Mouse (Mus musculus): ENCODE measurements at regions not wholly inside any gene's neighbourhood (a gene's known extent, or its start where the extent isn't known, plus 50 kb on each side); places are given as distances from the start of the nearest gene placed in this dataset.
A peak's percentile ranks its signal among the peaks of the same experiment; 100 is the strongest.

DNA sequence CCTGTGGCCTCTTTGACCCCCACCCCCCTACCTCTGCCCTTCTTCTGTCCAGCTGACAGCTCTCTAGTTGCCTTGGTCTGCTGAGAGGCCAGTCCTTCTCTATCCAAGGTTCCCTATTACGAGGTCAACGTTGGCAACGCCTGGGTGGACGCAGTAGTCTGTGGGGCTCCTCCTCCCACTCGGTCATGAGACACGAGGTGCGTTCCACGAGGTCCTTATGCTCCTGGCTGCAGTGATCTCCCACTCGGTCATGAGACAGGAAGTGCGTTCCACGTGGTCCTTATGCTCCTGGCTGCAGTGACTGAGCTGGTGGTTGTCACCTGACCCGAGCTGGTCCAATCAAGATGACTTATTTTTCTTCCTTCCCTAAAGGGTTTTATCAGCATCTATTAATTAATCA, 220.7 kb downstream of the Prex1 start:
- Histone ChIP-seq H3K9ac (replicated peaks; ENCODE audit: low read depth, low read length) (no peak overlapping the region), H3K4me1 (replicated peaks; ENCODE audit: control insufficient read depth, insufficient read depth, low read length) (peaks cover 8% of the 10 kb centered on the region), H3K27me3 (replicated peaks; ENCODE audit: control insufficient read depth, insufficient read depth, low read length) (0 out of 2 replicates have a peak, but pooled peaks cover 2% of the 10 kb centered on the region), H3K36me3 (ENCODE audit: control insufficient read depth, insufficient read depth) (no peaks in the 10 kb centered on the region), H3K27ac (ENCODE audit: low read length) (no peak overlapping the region), H3K4me3 (replicated peaks; ENCODE audit: low read length) (no peak overlapping the region), H3K9me3 (ENCODE audit: control insufficient read depth, low read length) (no peaks in the 10 kb centered on the region), H3K4me2 (ENCODE audit: low read length) (no peak overlapping the region)
- WGBS: 86% methylated on average over 12 of the region's 12 CpGs
- ATAC-seq: no peak

DNA sequence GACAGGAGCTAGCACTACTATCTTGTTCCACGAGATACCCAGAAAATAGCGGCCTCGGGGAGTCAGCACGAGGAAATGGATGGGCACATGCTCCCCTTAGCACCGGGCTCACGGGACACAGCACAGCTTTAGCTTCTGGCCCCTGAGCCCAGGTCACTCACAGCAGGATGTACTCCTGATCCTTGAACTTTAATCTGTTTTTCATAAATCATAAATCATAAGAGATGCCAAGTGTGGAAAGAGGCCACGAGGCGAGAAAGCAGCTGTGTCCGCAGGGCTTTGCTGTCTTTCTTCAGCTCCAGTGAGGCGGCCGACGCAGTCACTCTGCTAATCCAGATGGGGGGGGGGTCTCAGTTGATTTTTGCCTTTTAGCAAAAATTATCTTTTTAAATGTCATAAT, 221.2 kb downstream of the Prex1 start:
- H3K27ac ChIP-seq (ENCODE audit: low read length): no peak overlapping the region
- peaks cover 13% of the 10 kb centered on the region for H3K4me1 ChIP-seq (replicated peaks; ENCODE audit: control insufficient read depth, insufficient read depth, low read length)
- ATAC-seq: no peak
- 82% methylated on average over 12 of the region's 12 CpGs for WGBS
- no peaks in the 10 kb centered on the region for H3K36me3 ChIP-seq (ENCODE audit: control insufficient read depth, insufficient read depth)
- H3K9me3 ChIP-seq (ENCODE audit: control insufficient read depth, low read length): no peaks in the 10 kb centered on the region
- H3K4me2 ChIP-seq (ENCODE audit: low read length): no peak overlapping the region
- H3K4me3 ChIP-seq (replicated peaks; ENCODE audit: low read length): no peak overlapping the region
- 0 out of 2 replicates have a peak, but pooled peaks cover 2% of the 10 kb centered on the region for H3K27me3 ChIP-seq (replicated peaks; ENCODE audit: control insufficient read depth, insufficient read depth, low read length)
- no peak overlapping the region for H3K9ac ChIP-seq (replicated peaks; ENCODE audit: low read depth, low read length)

DNA sequence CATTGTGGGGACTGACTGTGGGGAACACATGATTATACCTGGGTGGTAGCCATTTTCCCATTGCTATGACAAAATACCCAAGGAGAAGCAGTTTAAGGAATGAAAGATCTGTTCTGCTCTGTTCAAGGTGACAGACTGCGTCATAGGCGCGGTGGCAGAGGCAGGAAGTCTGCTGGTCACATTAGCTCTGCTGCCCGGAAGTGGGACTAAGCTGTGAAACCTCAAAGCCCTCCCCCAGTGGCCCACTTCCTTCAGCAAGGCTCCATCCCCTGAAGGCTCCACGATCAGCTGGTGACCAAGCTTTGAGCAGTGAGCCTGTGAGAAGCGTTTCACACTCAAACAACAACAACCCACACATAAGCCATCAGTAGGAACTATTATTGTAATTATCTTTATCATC, 221.8 kb downstream of the Prex1 start:
- 84% methylated on average over 6 of the region's 6 CpGs for WGBS
- Histone ChIP-seq H3K4me2 (ENCODE audit: low read length) (no peak overlapping the region), H3K4me3 (replicated peaks; ENCODE audit: low read length) (no peak overlapping the region), H3K9me3 (ENCODE audit: control insufficient read depth, low read length) (no peaks in the 10 kb centered on the region), H3K9ac (replicated peaks; ENCODE audit: low read depth, low read length) (no peak overlapping the region), H3K27ac (ENCODE audit: low read length) (no peak overlapping the region), H3K36me3 (ENCODE audit: control insufficient read depth, insufficient read depth) (no peaks in the 10 kb centered on the region), H3K4me1 (replicated peaks; ENCODE audit: control insufficient read depth, insufficient read depth, low read length) (peaks cover 17% of the 10 kb centered on the region), H3K27me3 (replicated peaks; ENCODE audit: control insufficient read depth, insufficient read depth, low read length) (0 out of 2 replicates have a peak, but pooled peaks cover 2% of the 10 kb centered on the region)
- ATAC-seq: no peak

DNA sequence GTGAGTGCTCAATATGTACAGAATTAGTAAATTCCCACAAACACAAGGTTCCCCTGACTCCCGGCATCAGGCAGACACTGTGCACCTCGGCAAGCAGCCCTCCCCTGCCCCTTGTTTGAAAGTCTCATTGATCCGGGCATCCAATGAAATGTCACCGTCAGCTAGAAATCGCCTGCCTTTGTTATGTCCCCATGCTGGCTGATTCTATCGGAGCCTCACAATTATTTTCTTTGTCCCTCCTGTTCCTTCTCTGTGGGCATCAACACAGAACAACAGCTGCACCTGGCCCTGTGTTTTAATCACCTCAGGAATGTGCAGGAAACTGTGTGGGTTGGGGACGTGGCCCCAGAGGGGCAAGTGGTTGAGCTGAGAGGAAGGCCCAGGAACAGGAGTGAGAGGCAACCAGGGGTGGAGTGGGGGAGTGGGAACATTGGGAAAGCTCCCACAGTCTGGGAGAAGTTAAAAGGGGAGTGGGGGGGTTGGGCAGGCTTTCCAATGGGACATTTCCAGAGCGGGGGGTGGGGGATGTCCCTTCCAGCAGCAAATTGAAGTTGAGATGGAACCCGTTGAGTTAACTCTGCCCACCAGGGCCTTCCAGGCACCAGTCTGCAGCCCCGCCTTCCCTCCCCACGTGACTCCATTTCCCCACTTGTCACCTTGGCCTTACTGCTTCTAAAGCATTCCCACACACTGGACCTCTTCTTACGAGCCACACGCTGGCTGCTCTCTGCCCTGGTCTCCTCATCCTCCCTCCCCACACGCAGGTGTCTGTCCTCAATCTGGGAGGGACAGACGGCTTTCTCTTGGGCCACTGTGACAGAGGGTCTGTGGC, 224.4 kb downstream of the Prex1 start:
- H3K36me3 ChIP-seq (ENCODE audit: control insufficient read depth, insufficient read depth): no peaks in the 10 kb centered on the region
- peaks cover 18% of the 10 kb centered on the region for H3K4me1 ChIP-seq (replicated peaks; ENCODE audit: control insufficient read depth, insufficient read depth, low read length)
- no peak overlapping the region for H3K4me3 ChIP-seq (replicated peaks; ENCODE audit: low read length)
- H3K4me2 ChIP-seq (ENCODE audit: low read length): no peak overlapping the region
- H3K27ac ChIP-seq (ENCODE audit: low read length): no peak overlapping the region
- H3K9ac ChIP-seq (replicated peaks; ENCODE audit: low read depth, low read length): no peak overlapping the region
- 20% methylated on average over 14 of the region's 15 CpGs for WGBS
- no peaks in the 10 kb centered on the region for H3K9me3 ChIP-seq (ENCODE audit: control insufficient read depth, low read length)
- 0 out of 2 replicates have a peak, but pooled peaks cover 2% of the 10 kb centered on the region for H3K27me3 ChIP-seq (replicated peaks; ENCODE audit: control insufficient read depth, insufficient read depth, low read length)
- no peak for ATAC-seq

DNA sequence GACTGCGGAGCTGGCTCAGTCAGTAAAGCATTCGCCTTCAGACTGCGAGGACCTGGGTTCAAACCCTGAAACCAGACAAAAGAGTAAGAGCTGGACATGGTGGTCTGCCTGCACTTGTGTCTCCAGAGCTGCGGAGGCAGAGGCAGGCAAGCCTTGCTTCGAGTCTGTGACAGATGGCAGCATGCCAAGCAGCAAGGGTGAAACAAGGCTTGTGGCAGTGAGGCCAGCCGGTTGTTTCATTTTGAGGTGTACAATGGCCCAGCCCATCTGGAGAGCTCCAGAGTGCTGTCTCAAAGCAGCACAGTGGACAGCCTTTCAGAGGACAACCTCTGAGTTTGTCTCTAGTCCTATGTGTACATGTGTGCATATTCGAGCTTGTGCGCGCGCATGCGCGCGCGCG, 225.9 kb downstream of the Prex1 start:
- Histone ChIP-seq H3K27ac (ENCODE audit: low read length) (no peak overlapping the region), H3K9me3 (ENCODE audit: control insufficient read depth, low read length) (no peaks in the 10 kb centered on the region), H3K9ac (replicated peaks; ENCODE audit: low read depth, low read length) (no peak overlapping the region), H3K4me2 (ENCODE audit: low read length) (no peak overlapping the region), H3K27me3 (replicated peaks; ENCODE audit: control insufficient read depth, insufficient read depth, low read length) (0 out of 2 replicates have a peak, but pooled peaks cover 2% of the 10 kb centered on the region), H3K36me3 (ENCODE audit: control insufficient read depth, insufficient read depth) (no peaks in the 10 kb centered on the region), H3K4me3 (replicated peaks; ENCODE audit: low read length) (no peak overlapping the region), H3K4me1 (replicated peaks; ENCODE audit: control insufficient read depth, insufficient read depth, low read length) (peaks cover 20% of the 10 kb centered on the region)
- 70% methylated on average over 15 of the region's 15 CpGs for WGBS
- ATAC-seq: peak; percentile 30; the same call in 1 of the 2 replicates

DNA sequence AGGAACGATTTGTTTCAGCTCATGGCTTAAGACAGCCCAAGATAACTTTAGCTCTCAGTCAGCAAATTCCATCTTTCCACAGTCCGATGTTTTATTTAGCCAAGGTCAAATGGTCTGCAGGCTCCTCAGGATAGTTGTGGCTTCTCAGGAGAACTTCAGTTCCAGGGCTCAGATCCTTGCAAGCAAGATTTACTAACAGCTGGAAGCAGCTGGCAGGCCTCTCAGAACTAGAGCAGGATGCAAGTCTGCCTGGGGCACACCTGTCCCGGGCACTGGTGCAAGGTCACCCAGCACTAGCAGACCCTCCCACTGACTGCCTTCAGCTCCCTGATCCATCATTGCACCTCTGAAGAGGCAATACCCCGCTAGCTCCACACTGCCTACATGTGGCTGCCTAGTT, 227.8 kb downstream of the Prex1 start:
- Histone ChIP-seq H3K36me3 (ENCODE audit: control insufficient read depth, insufficient read depth) (no peaks in the 10 kb centered on the region), H3K4me3 (replicated peaks; ENCODE audit: low read length) (no peak overlapping the region), H3K27ac (ENCODE audit: low read length) (no peak overlapping the region), H3K4me1 (replicated peaks; ENCODE audit: control insufficient read depth, insufficient read depth, low read length) (peaks cover 20% of the 10 kb centered on the region), H3K4me2 (ENCODE audit: low read length) (no peak overlapping the region), H3K27me3 (replicated peaks; ENCODE audit: control insufficient read depth, insufficient read depth, low read length) (peaks cover 2% of the 10 kb centered on the region; the same call in 1 of the 2 replicates), H3K9me3 (ENCODE audit: control insufficient read depth, low read length) (no peaks in the 10 kb centered on the region), H3K9ac (replicated peaks; ENCODE audit: low read depth, low read length) (no peak overlapping the region)
- no peak for ATAC-seq
- WGBS: 85% methylated on average over 4 of the region's 4 CpGs

DNA sequence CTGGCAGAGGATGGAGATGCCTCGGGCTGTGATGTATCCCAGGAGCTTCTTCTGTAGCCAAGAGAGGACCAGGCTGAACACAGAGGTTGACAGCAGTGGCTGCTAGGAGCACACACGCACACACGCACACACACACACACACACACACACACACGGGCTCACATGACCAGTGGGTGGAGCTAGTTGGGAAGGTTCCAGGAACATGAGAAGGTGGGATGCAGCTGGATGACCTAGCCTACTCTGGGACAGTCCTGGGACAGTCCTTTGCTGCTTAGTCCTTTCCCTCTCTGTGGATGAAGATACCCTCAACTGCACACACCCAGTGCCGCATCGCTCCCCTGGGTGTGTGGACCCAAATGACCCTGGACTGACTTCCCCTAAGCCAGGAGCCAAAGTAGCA, 228.3 kb downstream of the Prex1 start:
- 87% methylated on average over 6 of the region's 6 CpGs for WGBS
- no peak for ATAC-seq
- peaks cover 20% of the 10 kb centered on the region for H3K4me1 ChIP-seq (replicated peaks; ENCODE audit: control insufficient read depth, insufficient read depth, low read length)

DNA sequence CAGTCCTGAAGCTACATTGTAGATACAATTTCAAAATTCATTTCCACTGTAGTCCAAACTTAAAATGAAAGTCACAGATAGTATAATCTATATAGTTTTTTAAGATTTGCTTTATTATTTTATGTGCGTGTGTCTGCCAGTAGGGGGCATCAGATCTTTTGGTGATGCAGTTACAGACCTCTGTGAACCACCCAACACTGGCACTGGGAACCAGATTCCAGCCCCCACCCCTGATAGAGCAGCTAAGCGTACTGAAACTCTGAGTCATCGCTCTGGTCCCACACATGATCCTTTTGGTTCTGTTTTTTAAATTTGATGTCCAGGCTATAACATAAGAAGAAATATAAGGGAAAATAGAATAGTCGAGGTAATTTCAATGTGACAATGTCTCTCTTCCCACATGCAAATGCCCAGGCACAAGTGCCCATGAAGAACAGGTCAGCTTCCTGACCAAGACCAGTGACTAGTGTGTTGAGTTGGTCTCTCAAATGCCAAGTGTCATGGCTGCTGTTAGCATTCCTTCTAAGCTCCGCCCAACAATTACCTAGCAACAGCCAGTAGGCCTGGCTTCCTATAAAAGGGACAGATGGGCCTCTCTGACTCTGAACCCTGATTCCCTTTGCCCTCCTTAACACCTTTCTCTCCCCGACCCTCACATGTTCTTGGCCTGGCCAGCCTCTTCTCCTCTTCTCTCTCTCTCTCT, 229.9 kb downstream of the Prex1 start:
- H3K9me3 ChIP-seq (ENCODE audit: control insufficient read depth, low read length): no peaks in the 10 kb centered on the region
- H3K4me1 ChIP-seq (replicated peaks; ENCODE audit: control insufficient read depth, insufficient read depth, low read length): peaks cover 15% of the 10 kb centered on the region
- no peak overlapping the region for H3K27ac ChIP-seq (ENCODE audit: low read length)
- ATAC-seq: no peak
- no peaks in the 10 kb centered on the region for H3K36me3 ChIP-seq (ENCODE audit: control insufficient read depth, insufficient read depth)
- no peak overlapping the region for H3K9ac ChIP-seq (replicated peaks; ENCODE audit: low read depth, low read length)
- 93% methylated on average over 6 of the region's 6 CpGs for WGBS
- peaks cover 2% of the 10 kb centered on the region; the same call in 1 of the 2 replicates for H3K27me3 ChIP-seq (replicated peaks; ENCODE audit: control insufficient read depth, insufficient read depth, low read length)
- no peak overlapping the region for H3K4me2 ChIP-seq (ENCODE audit: low read length)
- H3K4me3 ChIP-seq (replicated peaks; ENCODE audit: low read length): no peak overlapping the region

More for the DNA sequence above, 228.3 kb downstream of the Prex1 start:
- Histone ChIP-seq H3K9me3 (ENCODE audit: control insufficient read depth, low read length) (no peaks in the 10 kb centered on the region), H3K36me3 (ENCODE audit: control insufficient read depth, insufficient read depth) (no peaks in the 10 kb centered on the region), H3K27me3 (replicated peaks; ENCODE audit: control insufficient read depth, insufficient read depth, low read length) (peaks cover 2% of the 10 kb centered on the region; the same call in 1 of the 2 replicates), H3K9ac (replicated peaks; ENCODE audit: low read depth, low read length) (no peak overlapping the region), H3K4me3 (replicated peaks; ENCODE audit: low read length) (no peak overlapping the region), H3K27ac (ENCODE audit: low read length) (no peak overlapping the region), H3K4me2 (ENCODE audit: low read length) (no peak overlapping the region)

Data from forebrain, embryonic 16.5 days (tissue).